Mouse (Mus musculus) frontal cortex, adult (tissue): ENCODE results near the gene Xxylt1.
A peak's percentile ranks its signal among the peaks of the same experiment; 100 is the strongest.

ENCODE experiments used
- ATAC-seq: cut with Nextera tagmentation; 2 replicates; pipeline ENCODE4 v1.9.2; 2017; ENCODE audit warnings: mild to moderate bottlenecking, moderate library complexity, mixed read lengths; ENCODE audit not compliant: low TSS enrichment

Xxylt1 gene

DNA sequence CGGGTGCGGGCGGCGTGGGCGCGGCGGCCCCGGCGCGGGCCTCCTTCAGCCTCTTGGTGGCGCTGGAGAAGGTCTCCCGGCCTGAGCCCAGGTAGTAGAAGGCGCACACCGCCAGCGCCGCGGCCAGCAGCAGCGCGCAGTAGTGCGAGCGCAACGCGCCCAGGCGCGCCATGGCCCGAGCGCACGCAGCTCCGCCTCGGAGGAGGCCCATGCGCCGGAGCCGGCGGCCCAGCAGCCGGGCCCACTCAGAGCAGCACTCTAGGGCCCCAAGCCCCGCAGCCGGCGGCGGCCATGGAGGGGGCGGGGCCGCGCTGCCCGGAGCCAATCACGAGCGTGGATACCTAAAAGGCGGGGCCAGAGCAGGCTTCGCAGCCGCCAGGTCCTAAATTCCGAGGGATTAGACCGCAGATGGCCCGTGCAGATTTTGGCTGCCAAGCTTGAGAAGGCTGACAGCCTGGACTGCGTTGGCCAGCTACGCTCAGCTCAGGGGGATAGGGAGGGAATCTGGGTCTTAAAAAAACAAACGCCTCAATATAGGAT lies at the start of gene Xxylt1:
TSS of gene Xxylt1 (minus strand) at position 308 of the 540 bp plus-strand sequence.
- peak; percentile 95 for ATAC-seq

GRCm38 (mm10) chr16:31128116-31128515 lies 46.9 kb upstream of the Xxylt1 start:
- ATAC-seq = peak; percentile 73

GRCm38 (mm10) chr16:31124991-31125390 lies 43.8 kb upstream of the Xxylt1 start:
- no peak for ATAC-seq

GRCm38 (mm10) chr16:31121612-31122011 lies 40.4 kb upstream of the Xxylt1 start:
- ATAC-seq = no peak

- ATAC-seq = no peak
Observed at GRCm38 (mm10) chr16:31113596-31113995, 32.4 kb upstream of the Xxylt1 start.

GRCm38 (mm10) chr16:31101352-31101751 lies 20.1 kb upstream of the Xxylt1 start:
- no peak for ATAC-seq

DNA sequence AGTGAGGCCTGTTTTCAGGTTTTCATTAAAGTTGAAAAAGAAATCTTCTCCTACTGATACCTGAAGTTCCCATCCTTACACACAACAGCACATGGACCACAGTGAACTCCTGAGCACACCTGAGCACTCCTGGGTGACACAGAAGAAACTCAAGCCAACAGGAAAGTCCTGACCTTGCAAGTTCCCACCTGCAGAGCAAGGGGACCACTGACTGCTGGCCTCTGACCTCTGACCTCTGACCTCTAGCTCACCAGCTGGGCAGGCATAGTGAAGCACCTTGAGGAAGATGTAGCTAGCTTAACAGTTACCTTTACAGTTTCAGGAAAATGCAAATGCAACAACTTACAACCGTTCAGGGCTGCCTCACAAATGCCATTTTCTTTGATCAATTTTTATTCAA lies 18.7 kb upstream of the Xxylt1 start:
- no peak for ATAC-seq

DNA sequence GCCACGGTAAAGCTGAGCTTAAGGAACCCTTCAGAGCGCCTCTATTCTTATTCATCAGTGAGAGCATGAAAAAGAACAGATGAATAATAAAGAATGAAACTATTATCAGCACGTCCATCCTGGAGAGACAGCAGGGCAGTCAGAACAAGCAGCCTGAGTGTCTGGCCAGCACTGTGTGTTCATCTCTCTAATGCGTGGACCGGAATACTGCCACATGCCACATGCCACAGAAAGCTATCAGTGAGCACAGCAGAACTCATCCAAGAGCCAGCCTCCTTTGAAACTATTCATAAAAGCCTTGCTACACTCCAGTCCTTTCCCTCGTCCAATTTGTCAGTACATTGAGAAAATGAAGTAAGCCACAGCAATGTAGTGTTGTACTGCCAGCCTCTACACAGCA lies 12.8 kb upstream of the Xxylt1 start:
- peak; percentile 44; the same call in 1 of the 2 replicates for ATAC-seq

- no peak for ATAC-seq
Observed at GRCm38 (mm10) chr16:31093186-31093585, 12.0 kb upstream of the Xxylt1 start.

GRCm38 (mm10) chr16:31081891-31082290 lies 659 bp upstream of the Xxylt1 start:
- ATAC-seq = no peak

GRCm38 (mm10) chr16:31080573-31081051 lies 620 bp downstream of the Xxylt1 start:
- ATAC-seq = peak; percentile 52

- no peak for ATAC-seq
Observed at GRCm38 (mm10) chr16:31077396-31077795, 3.8 kb downstream of the Xxylt1 start.

DNA sequence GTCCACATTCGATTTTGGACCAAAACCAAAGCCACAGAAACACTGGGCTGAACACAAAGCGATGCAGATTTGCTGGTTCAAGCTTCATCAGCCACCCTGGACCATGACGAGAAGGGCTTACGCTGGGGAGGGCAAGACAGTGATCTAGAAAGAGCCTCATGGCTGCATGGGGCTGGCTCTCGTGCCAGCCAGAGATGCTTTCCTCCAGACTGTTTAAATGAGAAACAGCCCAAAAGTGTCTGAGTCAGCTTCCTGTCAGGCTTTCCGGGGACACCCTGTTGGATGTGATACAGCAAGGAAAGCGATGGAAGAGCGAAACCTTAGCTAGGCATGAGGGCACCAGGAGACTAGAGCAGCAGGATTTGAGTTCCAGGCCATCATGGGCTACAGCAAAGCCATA lies 4.8 kb downstream of the Xxylt1 start:
- no peak for ATAC-seq

GRCm38 (mm10) chr16:31074324-31074908 lies 6.8 kb downstream of the Xxylt1 start:
- no peak for ATAC-seq

GRCm38 (mm10) chr16:31071731-31072130 lies 9.5 kb downstream of the Xxylt1 start:
- ATAC-seq = no peak

GRCm38 (mm10) chr16:31070358-31071133 lies 10.7 kb downstream of the Xxylt1 start:
- ATAC-seq = peak; percentile 64

GRCm38 (mm10) chr16:31069211-31070166 lies 11.7 kb downstream of the Xxylt1 start:
- peak; percentile 70 for ATAC-seq

DNA sequence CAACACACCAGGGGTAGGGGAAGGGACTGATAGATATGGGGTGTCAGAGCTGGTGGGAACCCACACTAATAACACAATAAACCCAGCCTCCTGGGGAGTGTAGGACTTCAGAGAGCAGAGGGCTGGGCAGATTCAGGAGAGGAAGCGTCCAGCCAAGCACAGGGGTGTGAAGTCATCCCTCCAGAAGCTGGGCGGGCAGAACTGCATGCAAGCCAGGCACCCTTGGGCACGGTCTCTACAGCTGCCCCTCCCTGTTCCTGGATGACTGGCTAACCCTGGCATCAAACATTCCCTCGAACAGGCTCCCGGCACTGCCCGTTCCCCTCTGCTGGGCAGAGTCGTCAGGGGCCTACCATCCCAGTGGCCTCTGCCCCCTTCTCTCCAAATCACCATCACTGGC lies 13.0 kb downstream of the Xxylt1 start:
- no peak for ATAC-seq

- peak; percentile 38; the same call in 1 of the 2 replicates for ATAC-seq
Observed at GRCm38 (mm10) chr16:31066344-31067098, 14.7 kb downstream of the Xxylt1 start.

DNA sequence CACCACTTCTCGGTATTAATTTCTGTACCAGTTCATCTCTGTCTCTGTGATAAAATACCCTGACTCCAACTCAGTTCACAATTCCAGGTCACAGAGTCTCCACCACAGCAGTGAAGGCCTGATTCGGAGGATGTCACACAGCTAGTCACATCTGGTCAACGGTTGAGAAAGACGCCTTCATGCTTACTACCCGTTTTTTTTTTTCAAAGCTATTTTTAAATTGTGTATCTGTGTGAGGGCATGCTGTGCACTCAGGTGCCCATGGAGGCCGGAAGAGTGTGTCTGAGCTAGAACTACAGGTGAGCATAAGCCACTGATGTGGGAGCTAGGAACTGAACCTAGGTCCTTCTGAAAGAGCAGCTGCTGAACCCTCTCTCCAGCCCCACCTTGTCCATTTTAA lies 16.4 kb downstream of the Xxylt1 start:
- no peak for ATAC-seq

DNA sequence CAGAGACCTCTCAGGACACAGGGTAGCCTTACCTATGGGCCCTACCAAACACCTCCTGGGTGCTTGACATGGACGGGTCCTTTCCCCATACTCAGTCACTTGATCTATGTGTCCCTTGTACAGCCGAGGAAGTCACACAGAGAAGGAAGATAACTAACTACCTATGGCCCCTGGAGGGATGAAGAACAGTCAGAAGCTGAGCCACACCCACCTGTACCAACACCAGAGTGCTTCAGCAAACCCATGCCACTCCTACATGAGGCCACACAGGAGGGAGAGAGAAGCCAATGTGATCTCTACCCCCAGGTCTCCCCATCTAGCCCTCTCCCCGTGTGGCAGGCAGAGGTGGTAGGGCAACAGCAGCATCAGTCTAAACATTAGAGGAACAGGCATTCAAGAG lies 18.3 kb downstream of the Xxylt1 start:
- ATAC-seq = no peak
